In the genomic region with DNA sequence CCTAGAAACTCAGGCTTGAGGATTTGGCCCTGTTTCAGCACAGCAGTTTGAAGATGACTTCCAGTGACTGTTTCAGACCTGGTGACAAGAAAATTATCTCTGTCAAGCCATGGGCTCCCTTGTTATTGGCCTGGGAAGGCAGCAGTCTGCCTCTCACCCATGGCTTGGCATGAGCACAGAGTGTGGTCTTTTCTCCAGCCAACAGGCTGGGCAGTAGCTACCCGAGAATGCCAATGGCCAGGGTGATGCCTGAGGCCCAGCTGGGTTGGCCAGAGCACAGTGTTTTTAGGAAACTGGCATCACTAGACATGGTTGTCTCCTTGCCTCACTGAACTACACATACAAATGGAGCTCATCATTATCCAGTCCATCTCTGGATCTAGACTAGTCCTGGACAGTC, we compare ENCODE assay signal across 15 mouse cellular contexts.
"Had no signal": no experiment of that assay in that cellular context is flagged by ENCODE, and none has a peak within 500 bp of the region (broad histone marks: within the 10 kb centered on the region; RNA-seq: fewer than 3 reads in every experiment).

No protein-coding gene starts in this region.

- H3K27ac ChIP-seq: kidney, postnatal 0 days; left cerebral cortex, adult 2 months; limb, embryonic 15.5 days; liver, embryonic 12.5 days; lung, embryonic 15.5 days; macrophage; midbrain, embryonic 15.5 days; neural tube, embryonic 12.5 days; stomach, embryonic 15.5 days had no signal

- H3K4me2 ChIP-seq: limb, embryonic 15.5 days; liver, embryonic 12.5 days; lung, embryonic 15.5 days; midbrain, embryonic 11.5 days; midbrain, embryonic 15.5 days; neural tube, embryonic 12.5 days; stomach, embryonic 15.5 days had no signal

- H3K27me3 ChIP-seq: limb, embryonic 15.5 days; megakaryocyte, embryonic 14.5 days; midbrain, embryonic 15.5 days; neural tube, embryonic 12.5 days; stomach, embryonic 15.5 days had no signal

- H3K36me3 ChIP-seq: limb, embryonic 15.5 days; liver, embryonic 12.5 days; lung, embryonic 15.5 days; midbrain, embryonic 15.5 days; neural tube, embryonic 12.5 days; stomach, embryonic 15.5 days had no signal

- H3K9ac ChIP-seq: limb, embryonic 15.5 days; liver, embryonic 12.5 days; lung, embryonic 15.5 days; midbrain, embryonic 15.5 days; neural tube, embryonic 12.5 days; stomach, embryonic 15.5 days had no signal

- ATAC-seq: liver, embryonic 12.5 days; midbrain, embryonic 15.5 days had no signal

- DNase-seq: kidney, postnatal 36 days; lung, postnatal 14 days; thymus, adult 2 months; thymus, postnatal 25 days had no signal

- H3K4me1 ChIP-seq: liver, embryonic 12.5 days; stomach, embryonic 15.5 days had no signal

- H3K4me3 ChIP-seq: left cerebral cortex, adult 2 months; limb, embryonic 15.5 days; liver, embryonic 12.5 days; lung, embryonic 15.5 days; megakaryocyte, embryonic 14.5 days; midbrain, embryonic 15.5 days; neural tube, embryonic 12.5 days; stomach, embryonic 15.5 days had no signal

- H3K9me3 ChIP-seq: limb, embryonic 15.5 days; liver, embryonic 12.5 days; lung, embryonic 15.5 days; midbrain, embryonic 15.5 days; neural tube, embryonic 12.5 days; stomach, embryonic 15.5 days had no signal
